Mouse (Mus musculus) neural tube, embryonic 12.5 days (tissue): Measurements from ENCODE around the gene Gtpbp1. TPM values are rescaled to one million over a fixed set of nuclear protein-coding genes. Genes with fewer than 3 reads are reported as not detected.
"Not testable (repeated sequence)": the region's sequence is repeated elsewhere in the genome, so short reads cannot be mapped to it uniquely, and the experiment has no call there.

Experiments used
- ATAC-seq: fragments of 200-750 bp; cut with Nextera tagmentation; 2 replicates; pipeline ENCODE4 v1.8.0; 2017; ENCODE audit warnings: low read depth, mild to moderate bottlenecking, moderate TSS enrichment, moderate library complexity; ENCODE audit not compliant: low FRiP score
- H3K27ac ChIP-seq: fragments of 300-500 bp; sonication (generic); 2 replicates; pipeline ENCODE4 v1.5.1; 2016
- H3K27me3 ChIP-seq: fragments of 300-500 bp; sonication (generic); replicated peaks from 2 replicates; pipeline ENCODE4 v1.6.1; 2016; ENCODE audit warnings: mild to moderate bottlenecking
- H3K36me3 ChIP-seq: fragments of 300-500 bp; sonication (generic); 2 replicates; pipeline ENCODE4 v1.6.1; 2016; ENCODE audit warnings: mild to moderate bottlenecking
- H3K4me1 ChIP-seq: fragments of 300-500 bp; sonication (generic); 2 replicates; pipeline ENCODE4 v1.6.1; 2016
- H3K4me2 ChIP-seq: fragments of 300-500 bp; sonication (generic); replicated peaks from 2 replicates; pipeline ENCODE4 v1.6.1; 2016; ENCODE audit warnings: mild to moderate bottlenecking
- H3K4me3 ChIP-seq: fragments of 300-500 bp; sonication (generic); 2 replicates; pipeline ENCODE4 v1.5.1; 2016
- H3K9ac ChIP-seq: fragments of 300-500 bp; sonication (generic); 2 replicates; pipeline ENCODE4 v1.6.1; 2016; ENCODE audit warnings: mild to moderate bottlenecking
- H3K9me3 ChIP-seq: fragments of 300-500 bp; sonication (generic); 2 replicates; pipeline ENCODE4 v1.6.1; 2016; ENCODE audit warnings: mild to moderate bottlenecking
- WGBS: fragments of 180-500 bp; shearing (Covaris S2); methylation state at CpG from one replicate; pipeline ENCODE4 v1.1.7; 2016; 5-methylcytosine and 5-hydroxymethylcytosine counted together
- polyA plus RNA-seq: library from polyadenylated mRNA; unstranded; fragments of >200 nt; fragmentation: Nextera tagmentation; extraction: Ambion mirVana; gene quantifications from 2 replicates; pipeline ENCODE4 v1.2.1, GENCODE M21; 2016

Gene Gtpbp1
- polyA plus RNA-seq, 1 experiment from 2014 or later, result 42.5 TPM

DNA sequence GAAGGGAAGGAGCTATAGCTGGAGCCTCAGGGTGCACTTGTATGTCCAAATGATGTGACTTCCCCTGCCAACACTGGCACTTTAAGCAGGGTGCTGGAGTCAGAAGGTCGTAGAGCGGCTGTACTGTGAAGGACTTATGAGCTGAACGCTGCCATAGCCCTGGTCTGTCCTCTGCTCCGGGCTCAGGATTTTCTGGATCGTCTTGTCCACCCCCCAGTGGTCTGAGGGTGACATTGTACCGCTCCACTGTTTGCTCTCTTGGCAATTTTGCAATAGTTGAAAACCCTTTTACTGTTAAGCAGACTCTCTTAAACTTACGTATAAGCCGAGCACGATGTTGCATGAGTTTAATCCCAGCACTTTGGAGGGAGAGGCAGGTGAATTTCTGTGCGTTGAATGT lies 21.4 kb upstream of the Gtpbp1 start:
- Histone ChIP-seq H3K9me3 (no peaks in the 10 kb centered on the region), H3K36me3 (peaks cover 35% of the 10 kb centered on the region), H3K27me3 (no peaks in the 10 kb centered on the region), H3K4me3 (no peak overlapping the region), H3K4me2 (no peak overlapping the region), H3K27ac (no peak overlapping the region), H3K9ac (no peak overlapping the region), H3K4me1 (peaks cover 5% of the 10 kb centered on the region)
- no peak for ATAC-seq
- 81% methylated on average over 10 of the region's 10 CpGs for WGBS

DNA sequence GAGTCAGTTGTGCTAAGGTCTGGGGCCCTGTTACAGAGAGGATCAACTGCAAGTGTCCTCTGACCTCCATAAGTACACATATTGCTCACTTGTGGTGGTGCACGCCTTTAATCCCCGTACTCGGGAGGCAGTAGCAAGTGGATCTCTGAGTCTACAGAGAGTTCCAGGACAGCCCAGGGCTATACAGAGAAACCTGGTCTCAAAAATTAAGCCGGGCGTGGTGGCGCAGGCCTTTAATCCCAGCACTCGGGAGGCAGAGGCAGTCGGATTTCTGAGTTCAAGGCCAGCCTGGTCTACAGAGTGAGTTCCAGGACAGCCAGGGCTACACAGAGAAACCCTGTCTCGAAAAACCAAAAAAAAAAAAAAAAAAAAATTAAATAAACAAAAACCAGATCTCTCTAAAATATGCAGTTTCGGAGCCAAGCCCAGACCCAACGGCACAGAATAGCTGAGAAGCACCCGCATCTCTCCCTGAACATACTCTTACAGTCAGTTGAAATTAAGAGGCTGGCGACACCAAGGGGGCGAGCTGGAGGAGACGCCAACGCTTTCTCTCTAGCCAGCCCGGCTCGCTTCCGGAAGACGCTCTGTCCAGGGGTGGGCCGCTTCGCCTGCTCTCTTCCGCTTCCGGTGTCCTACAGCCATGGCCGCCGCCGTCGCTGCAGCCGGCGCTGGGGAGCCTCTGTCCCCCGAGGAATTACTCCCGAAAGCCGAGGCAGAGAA lies 20.2 kb upstream of the Gtpbp1 start, which contains the start of gene Tomm22:
TSS of gene Tomm22 (plus strand) at position 613 of the 723 bp plus-strand sequence.
- Histone ChIP-seq H3K36me3 (peaks cover 47% of the 10 kb centered on the region), H3K27ac (no peak within 1 kb of the TSS), H3K4me2 (peak within 1 kb of the TSS; percentile 78), H3K9me3 (no peaks in the 10 kb centered on the region), H3K4me1 (peaks cover 5% of the 10 kb centered on the region), H3K4me3 (peak within 1 kb of the TSS; percentile 97), H3K9ac (peak within 1 kb of the TSS; percentile 81), H3K27me3 (no peaks in the 10 kb centered on the region)
- peak; percentile 98 for ATAC-seq
- 21% methylated on average over 33 of the region's 33 CpGs for WGBS

DNA sequence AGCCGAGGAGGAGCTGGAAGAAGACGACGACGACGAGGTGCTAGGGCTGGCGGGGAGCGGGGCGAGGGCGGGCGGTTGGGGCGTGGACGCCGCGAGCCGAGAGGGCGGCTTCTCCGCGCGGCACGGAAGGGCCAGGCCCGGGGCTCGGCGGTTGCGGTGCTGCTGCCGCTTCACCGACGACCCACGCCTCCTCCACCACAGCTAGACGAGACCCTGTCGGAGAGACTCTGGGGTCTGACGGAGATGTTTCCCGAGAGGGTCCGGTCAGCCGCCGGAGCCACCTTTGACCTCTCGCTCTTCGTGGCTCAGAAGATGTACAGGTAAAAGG lies 19.7 kb upstream of the Gtpbp1 start:
- ATAC-seq, result peak; percentile 23; the same call in 1 of the 2 replicates
- Histone ChIP-seq H3K9me3 (no peaks in the 10 kb centered on the region), H3K4me1 (peaks cover 5% of the 10 kb centered on the region), H3K36me3 (peaks cover 45% of the 10 kb centered on the region), H3K27me3 (no peaks in the 10 kb centered on the region), H3K4me2 (peak overlapping the region; percentile 78), H3K9ac (peak overlapping the region; percentile 81), H3K27ac (no peak overlapping the region), H3K4me3 (peak overlapping the region; percentile 97)
- WGBS, result 1% methylated on average over 37 of the region's 37 CpGs

DNA sequence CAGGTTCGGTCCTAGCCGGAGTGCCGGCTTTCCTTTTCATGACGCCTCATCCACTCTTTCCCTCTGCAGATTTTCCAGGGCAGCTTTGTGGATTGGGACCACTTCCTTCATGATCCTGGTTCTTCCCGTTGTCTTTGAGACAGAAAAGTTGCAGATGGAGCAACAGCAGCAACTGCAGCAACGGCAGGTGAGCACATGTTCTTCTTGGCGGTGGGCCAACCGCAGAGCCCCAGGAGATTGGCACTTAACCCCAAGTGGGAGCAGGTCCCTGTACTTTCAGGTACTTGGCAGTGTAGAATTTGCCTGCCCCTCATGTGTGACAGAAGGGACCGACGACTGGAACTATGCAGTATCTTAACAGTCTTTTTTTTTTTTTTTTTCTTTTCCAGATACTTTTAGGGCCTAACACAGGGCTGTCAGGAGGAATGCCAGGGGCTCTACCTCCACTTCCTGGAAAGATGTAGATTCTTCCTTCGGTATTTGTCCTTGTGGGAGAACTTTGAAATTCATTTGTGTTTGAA lies 18.8 kb upstream of the Gtpbp1 start:
- Histone ChIP-seq H3K36me3 (peaks cover 45% of the 10 kb centered on the region), H3K4me2 (peak overlapping the region; percentile 78), H3K4me3 (peak overlapping the region; percentile 97; the same call in 1 of the 2 replicates)
- H3K9ac ChIP-seq, H3K9me3 ChIP-seq, ATAC-seq, H3K27ac ChIP-seq, H3K27me3 ChIP-seq, H3K4me1 ChIP-seq: not testable (repeated sequence)
- 88% methylated on average over 11 of the region's 11 CpGs for WGBS

DNA sequence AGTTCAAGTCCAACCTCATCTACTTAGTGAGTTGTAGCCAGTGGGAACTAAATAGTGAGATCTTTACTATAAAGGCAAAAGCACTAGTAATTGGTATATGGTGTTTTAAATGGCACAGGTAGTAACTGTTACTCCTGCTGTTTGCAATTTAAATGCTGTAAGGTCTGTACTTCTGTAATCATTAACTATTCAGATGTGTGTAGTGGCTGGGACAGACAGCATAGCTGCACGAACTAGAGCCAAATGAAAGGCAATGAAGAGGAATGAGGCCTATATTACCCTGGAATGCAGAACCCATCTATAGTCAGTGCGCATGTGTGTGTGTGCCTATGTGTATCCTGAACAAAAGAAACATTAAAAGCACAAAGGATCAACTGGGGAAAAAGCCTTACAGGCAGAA lies 12.7 kb upstream of the Gtpbp1 start:
- Histone ChIP-seq H3K27me3 (no peaks in the 10 kb centered on the region), H3K4me2 (no peak overlapping the region), H3K4me3 (no peak overlapping the region), H3K27ac (no peak overlapping the region), H3K4me1 (no peaks in the 10 kb centered on the region; the same call in none of the 2 replicates), H3K9me3 (no peaks in the 10 kb centered on the region), H3K9ac (no peak overlapping the region), H3K36me3 (peaks cover 42% of the 10 kb centered on the region)
- ATAC-seq, result no peak
- 87% methylated on average over 2 of the region's 2 CpGs for WGBS

DNA sequence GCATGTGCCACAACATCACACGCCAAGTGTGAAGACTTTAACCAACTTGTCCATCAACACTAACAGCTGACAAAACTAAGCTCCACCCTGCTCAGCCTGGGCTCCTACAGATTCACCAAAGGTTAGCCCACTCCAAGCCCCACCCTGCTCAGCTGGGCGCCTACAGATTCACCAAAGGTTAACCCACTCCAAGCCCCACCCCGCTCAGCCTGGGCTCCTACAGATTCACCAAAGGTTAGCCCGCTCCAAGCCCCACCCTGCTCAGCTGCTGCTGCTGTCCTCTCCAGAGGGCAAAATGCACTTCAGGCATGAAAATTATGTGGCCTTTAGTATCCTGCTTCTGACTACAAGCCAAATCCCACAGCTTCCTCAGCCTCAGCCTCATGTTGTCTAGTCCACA lies 8.7 kb upstream of the Gtpbp1 start:
- H3K9me3 ChIP-seq, result no peaks in the 10 kb centered on the region
- no peak overlapping the region for H3K4me3 ChIP-seq
- H3K27ac ChIP-seq, result no peak overlapping the region
- no peak overlapping the region for H3K9ac ChIP-seq
- H3K4me1 ChIP-seq, result peaks cover 36% of the 10 kb centered on the region
- H3K4me2 ChIP-seq, result no peak overlapping the region
- 91% methylated on average over 4 of the region's 4 CpGs for WGBS
- peaks cover 7% of the 10 kb centered on the region; the same call in 1 of the 2 replicates for H3K36me3 ChIP-seq
- no peak for ATAC-seq
- no peaks in the 10 kb centered on the region for H3K27me3 ChIP-seq

DNA sequence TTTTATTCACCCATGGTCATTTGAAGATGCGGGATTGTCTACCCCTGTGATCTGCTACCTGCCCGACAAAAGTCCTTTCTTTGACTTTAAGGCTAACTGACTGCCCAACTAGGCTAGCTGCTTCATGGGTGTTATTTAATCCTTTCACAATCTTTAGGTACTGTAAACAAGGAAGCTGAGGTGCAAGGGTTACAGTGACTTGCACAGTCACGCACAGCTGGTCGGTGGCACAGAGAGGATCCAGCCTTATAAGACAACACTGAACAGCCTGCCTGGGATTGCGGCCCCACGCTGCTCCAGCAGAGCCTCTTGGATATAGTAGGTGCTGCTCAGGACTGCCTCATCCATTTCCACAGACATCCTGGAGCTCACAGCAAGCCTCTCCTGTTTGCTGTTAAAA lies 7.5 kb upstream of the Gtpbp1 start:
- 91% methylated on average over 6 of the region's 6 CpGs for WGBS
- Histone ChIP-seq H3K9ac (no peak overlapping the region), H3K27me3 (no peaks in the 10 kb centered on the region), H3K4me3 (no peak overlapping the region), H3K36me3 (no peaks in the 10 kb centered on the region), H3K4me1 (peaks cover 36% of the 10 kb centered on the region), H3K27ac (no peak overlapping the region), H3K9me3 (no peaks in the 10 kb centered on the region), H3K4me2 (0 out of 2 replicates have a peak overlapping the region, but pooled peaks have one; percentile 2)
- no peak for ATAC-seq

DNA sequence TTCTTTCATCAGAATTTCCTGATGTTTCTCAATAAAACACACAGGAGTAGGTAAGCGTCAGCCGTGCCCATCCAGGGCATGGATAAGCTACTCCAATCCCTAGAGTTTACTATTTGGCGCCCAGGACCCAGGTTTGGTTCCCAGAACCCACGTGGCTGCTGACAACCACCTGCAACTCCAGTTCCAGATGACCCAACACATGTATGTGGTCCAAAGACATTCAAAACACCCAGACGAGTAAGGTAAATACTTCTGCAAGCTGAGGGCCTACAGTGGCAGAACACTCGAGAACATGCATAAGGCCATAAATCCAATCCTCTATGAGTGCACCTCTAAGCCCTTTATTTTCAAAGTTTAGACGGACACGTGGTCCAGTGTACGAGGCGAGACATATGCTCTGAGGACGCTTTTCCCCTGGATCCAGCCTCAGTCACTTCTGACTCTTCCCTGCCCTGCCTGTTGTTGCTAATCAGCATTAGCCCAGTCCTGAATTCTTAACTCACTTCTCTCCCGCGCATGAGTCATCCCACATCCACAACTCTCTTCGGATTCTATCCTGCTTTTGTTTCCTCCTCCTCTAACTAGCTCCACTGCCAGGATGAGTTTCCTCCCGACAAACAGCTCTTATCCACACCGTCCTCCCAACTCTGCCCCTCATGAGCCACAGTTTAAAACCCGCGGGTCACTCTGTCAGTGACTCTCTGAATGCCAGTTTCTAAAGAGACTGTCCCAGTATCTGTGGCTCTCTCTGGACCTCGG lies 6.8 kb upstream of the Gtpbp1 start:
- Histone ChIP-seq H3K4me2 (peak overlapping the region; percentile 82), H3K9me3 (no peaks in the 10 kb centered on the region), H3K27me3 (no peaks in the 10 kb centered on the region), H3K9ac (peak overlapping the region; percentile 45; the same call in 1 of the 2 replicates), H3K4me1 (peaks cover 36% of the 10 kb centered on the region), H3K36me3 (no peaks in the 10 kb centered on the region), H3K4me3 (no peak overlapping the region), H3K27ac (no peak overlapping the region)
- ATAC-seq, result no peak
- 77% methylated on average over 19 of the region's 19 CpGs for WGBS

DNA sequence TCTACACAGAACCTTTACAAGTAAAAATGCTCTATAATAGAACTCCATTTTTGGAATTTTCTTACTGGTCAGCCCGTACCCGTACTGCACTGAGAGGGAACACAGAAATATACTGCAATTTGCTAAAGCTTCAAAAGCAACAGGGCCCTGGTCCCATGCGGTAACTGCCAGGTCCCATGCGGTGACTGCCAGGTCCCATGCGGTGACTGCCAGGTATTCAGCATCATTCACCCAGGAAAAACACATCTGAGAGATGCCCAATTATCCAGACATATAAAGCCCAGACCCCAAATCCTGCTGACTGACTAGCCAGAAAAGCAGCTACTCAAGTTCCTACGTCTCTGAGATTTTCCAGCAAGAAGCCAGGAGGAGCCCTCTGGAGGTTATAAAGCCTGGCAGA lies 6.0 kb upstream of the Gtpbp1 start:
- H3K4me3 ChIP-seq, result 0 out of 2 replicates have a peak overlapping the region, but pooled peaks have one; percentile 5
- no peaks in the 10 kb centered on the region for H3K9me3 ChIP-seq
- WGBS, result 87% methylated on average over 6 of the region's 6 CpGs
- peak overlapping the region; percentile 82 for H3K4me2 ChIP-seq
- H3K27me3 ChIP-seq, result no peaks in the 10 kb centered on the region
- peak overlapping the region; percentile 45; the same call in 1 of the 2 replicates for H3K9ac ChIP-seq
- no peak overlapping the region for H3K27ac ChIP-seq
- H3K36me3 ChIP-seq, result no peaks in the 10 kb centered on the region
- no peak for ATAC-seq
- peaks cover 41% of the 10 kb centered on the region for H3K4me1 ChIP-seq

DNA sequence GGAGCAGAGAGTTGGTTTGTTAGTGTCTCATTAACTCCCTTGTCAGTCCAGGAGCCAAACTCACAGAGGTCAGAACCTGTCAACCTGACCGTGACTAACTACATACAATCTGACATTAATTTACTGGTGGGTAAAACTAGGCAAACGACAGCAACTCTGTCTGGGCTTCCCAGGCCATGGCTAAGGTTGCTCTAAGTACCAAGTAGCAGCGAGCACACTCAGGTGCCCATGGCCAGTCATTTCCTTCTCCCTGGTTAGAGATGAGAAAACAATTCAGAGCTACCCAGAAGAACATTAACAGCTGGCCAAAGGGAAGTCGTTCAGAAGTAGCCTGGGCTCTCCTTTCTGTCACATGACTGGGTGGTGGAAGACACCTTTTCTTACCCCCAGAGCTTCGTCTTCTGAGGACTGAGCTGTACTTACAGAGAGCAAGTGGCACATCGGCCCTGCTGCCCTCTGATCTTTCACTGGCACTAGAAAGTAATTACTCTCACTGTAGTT lies 5.5 kb upstream of the Gtpbp1 start:
- Histone ChIP-seq H3K27me3 (no peaks in the 10 kb centered on the region), H3K9me3 (no peaks in the 10 kb centered on the region), H3K4me2 (peak overlapping the region; percentile 82), H3K9ac (peak overlapping the region; percentile 36), H3K27ac (no peak overlapping the region), H3K36me3 (no peaks in the 10 kb centered on the region), H3K4me1 (peaks cover 47% of the 10 kb centered on the region), H3K4me3 (peak overlapping the region; percentile 87)
- no peak for ATAC-seq
- 55% methylated on average over 6 of the region's 6 CpGs for WGBS

DNA sequence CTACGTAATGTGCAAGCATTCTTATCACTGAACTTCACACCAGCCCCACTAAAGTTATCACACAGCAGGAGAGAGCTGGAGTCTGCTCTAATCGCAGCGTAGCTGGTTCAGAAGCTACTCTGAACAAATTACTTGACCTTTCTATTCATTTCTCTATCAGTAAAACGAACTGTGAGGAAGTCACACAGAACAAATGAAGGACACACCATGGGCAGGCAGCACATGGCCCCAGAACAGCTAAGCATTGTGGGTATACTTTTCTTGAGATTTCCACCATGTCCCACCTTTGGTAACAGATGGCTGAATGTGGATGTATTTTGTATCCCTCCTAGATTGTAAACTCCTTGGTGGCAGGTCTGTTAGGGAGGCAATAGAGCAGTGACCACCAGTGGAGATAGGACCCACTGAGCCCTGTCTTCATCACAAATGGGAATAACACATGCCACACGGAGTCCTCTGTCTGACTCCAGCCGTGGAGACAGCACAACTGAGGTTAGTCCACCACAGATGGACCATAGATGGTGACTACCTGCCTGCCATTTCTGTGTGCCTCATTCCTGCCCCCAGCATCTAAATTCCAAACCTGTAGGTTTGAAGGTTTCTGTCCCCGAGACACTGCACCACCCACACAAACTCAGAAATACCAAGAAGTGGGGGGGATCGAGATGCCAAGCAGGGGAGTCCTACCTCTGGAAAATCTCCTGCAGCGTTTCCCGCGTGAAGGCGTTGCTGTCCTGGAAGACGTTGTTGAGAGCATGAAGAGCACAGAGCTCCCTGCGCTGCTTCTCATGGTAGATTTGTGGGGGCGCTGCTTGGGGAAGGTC lies 4.4 kb upstream of the Gtpbp1 start:
- no peaks in the 10 kb centered on the region for H3K27me3 ChIP-seq
- no peak for ATAC-seq
- WGBS, result 21% methylated on average over 15 of the region's 15 CpGs

More for the DNA sequence above, 4.4 kb upstream of the Gtpbp1 start:
- Histone ChIP-seq H3K9ac (peak overlapping the region; percentile 94), H3K9me3 (no peaks in the 10 kb centered on the region), H3K36me3 (no peaks in the 10 kb centered on the region), H3K4me2 (peak overlapping the region; percentile 82), H3K4me3 (peak overlapping the region; percentile 87), H3K4me1 (peaks cover 49% of the 10 kb centered on the region), H3K27ac (no peak overlapping the region)
